Mouse (Mus musculus): ENCODE results near the gene Dnm2. TPM values are rescaled to one million over a fixed set of nuclear protein-coding genes. Genes with fewer than 3 reads are reported as not detected.
A peak's percentile ranks its signal among the peaks of the same experiment; 100 is the strongest.

The Dnm2 gene
- polyA plus RNA-seq, 1 experiment from 2014 or later, result 81.1 TPM

DNA sequence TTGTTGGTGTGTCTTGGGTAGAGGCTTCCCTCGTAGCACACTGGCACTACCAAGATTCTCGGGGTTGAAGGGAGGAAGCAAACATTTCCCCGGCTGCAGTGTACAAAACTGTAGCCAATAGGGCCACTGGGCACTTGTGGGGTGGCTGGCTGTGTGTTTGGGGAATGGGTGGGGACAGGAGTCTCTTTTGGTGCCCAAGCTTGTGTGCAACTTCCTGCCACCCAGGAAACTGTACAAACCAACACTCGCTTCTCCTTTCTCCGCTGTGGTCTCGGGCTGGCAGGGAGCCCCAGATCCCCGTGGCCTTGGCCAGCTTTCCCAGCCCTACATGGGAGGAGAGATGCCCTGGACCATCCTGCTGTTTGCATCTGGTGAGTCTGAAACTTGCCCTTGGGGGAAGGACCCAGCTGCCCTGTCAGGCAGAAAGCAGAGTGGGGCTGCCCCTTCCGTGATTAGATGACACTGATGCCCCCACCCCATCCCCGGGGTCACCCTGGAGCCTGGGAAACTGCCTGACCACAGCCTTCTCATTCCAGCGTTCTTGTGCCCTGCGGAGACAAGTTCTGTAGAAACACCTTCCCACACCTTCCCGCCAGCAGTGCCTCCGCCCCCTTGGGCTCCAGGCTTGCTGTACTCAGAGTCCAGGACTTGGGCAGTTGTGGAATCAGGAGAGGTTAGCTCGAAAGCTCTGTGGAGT, 101.4 kb downstream of the Dnm2 start, which contains the start of gene AB124611:
Gene AB124611 (plus strand): TSS at position 240 of the 697 bp plus-strand sequence.
- Histone ChIP-seq H3K4me3 (ENCODE audit: low read depth, low read length) (no peak within 1 kb of the TSS), H3K9me3 (ENCODE audit: low read length) (no peaks in the 10 kb centered on the region), H3K27me3 (replicated peaks; ENCODE audit: insufficient read depth, low read length) (no peaks in the 10 kb centered on the region), H3K4me2 (replicated peaks; ENCODE audit: low read depth, low read length) (0 out of 2 replicates have a peak within 1 kb of the TSS, but pooled peaks have one; percentile 1), H3K27ac (ENCODE audit: low read length) (no peak within 1 kb of the TSS), H3K4me1 (ENCODE audit: insufficient read depth, low read depth, low read length) (no peaks in the 10 kb centered on the region), H3K36me3 (ENCODE audit: insufficient read depth, low read length) (no peaks in the 10 kb centered on the region), H3K9ac (replicated peaks; ENCODE audit: low read depth) (no peak within 1 kb of the TSS)
- TF ChIP-seq CTCF (IDR thresholded peaks at IDR 0.05) (no peak), EP300 (IDR thresholded peaks at IDR 0.05) (no peak)
- ATAC-seq (peak; percentile 28), DNase-seq (ENCODE audit: low spot score) (peak; percentile 39)
- 40% methylated on average over 14 of the region's 14 CpGs for WGBS

DNA sequence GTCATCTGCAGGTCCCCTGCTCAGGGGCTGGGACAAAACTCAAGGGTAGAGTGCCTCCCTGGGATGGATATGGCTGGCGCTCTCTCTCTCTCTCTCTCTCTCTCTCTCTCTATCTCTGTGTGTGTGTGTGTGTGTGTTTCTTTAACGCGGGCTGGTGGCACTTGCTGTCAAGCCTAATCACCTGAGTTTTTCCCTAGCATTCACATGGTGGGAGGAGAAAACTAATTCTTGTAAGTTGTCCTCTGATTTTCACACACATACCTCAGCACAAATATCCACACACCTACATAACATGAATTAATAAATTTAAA, 101.9 kb downstream of the Dnm2 start:
- 61% methylated on average over 3 of the region's 3 CpGs for WGBS
- H3K27ac ChIP-seq (ENCODE audit: low read length), result no peak overlapping the region
- H3K4me3 ChIP-seq (ENCODE audit: low read depth, low read length), result no peak overlapping the region
- no peaks in the 10 kb centered on the region for H3K9me3 ChIP-seq (ENCODE audit: low read length)
- H3K36me3 ChIP-seq (ENCODE audit: insufficient read depth, low read length), result no peaks in the 10 kb centered on the region
- ATAC-seq (no peak), DNase-seq (ENCODE audit: low spot score) (no peak)
- H3K4me2 ChIP-seq (replicated peaks; ENCODE audit: low read depth, low read length), result 0 out of 2 replicates have a peak overlapping the region, but pooled peaks have one; percentile 1
- no peaks in the 10 kb centered on the region for H3K27me3 ChIP-seq (replicated peaks; ENCODE audit: insufficient read depth, low read length)
- no peak for TF ChIP-seq EP300 (IDR thresholded peaks at IDR 0.05)
- no peak for TF ChIP-seq CTCF (IDR thresholded peaks at IDR 0.05)
- no peak overlapping the region for H3K9ac ChIP-seq (replicated peaks; ENCODE audit: low read depth)
- H3K4me1 ChIP-seq (ENCODE audit: insufficient read depth, low read depth, low read length), result no peaks in the 10 kb centered on the region

DNA sequence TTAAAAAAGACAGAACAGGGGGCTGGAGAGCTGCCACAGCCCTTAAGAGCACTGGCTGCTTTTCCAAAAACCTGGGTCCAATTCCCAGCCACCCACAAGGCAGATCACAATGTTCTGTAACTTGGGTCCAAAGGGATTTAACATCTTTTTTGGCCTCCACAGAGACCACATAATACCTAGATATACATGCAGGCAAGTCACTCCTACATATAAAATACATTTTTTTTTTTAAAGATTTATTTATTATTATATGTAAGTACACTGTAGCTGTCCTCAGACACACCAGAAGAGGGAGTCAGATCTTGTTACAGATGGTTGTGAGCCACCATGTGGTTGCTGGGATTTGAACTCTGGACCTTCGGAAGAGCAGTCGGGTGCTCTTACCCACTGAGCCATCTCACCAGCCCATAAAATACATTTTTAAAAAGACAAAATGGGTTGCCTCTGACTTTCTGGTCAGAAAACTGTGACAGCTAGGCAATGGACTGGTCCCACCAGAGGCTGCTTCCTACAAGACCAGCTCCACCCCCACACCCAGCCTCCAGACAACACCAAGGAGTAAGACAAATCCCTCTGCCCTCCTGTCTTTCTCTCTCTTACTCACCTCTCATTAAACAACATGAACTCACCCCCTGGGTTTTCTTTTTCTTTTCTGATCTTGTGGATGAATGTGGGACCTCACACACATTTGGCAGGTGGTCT, 102.5 kb downstream of the Dnm2 start:
- H3K27me3 ChIP-seq (replicated peaks; ENCODE audit: insufficient read depth, low read length), result no peaks in the 10 kb centered on the region
- H3K27ac ChIP-seq (ENCODE audit: low read length), result no peak overlapping the region
- no peaks in the 10 kb centered on the region for H3K36me3 ChIP-seq (ENCODE audit: insufficient read depth, low read length)
- TF ChIP-seq CTCF (IDR thresholded peaks at IDR 0.05) (no peak), EP300 (IDR thresholded peaks at IDR 0.05) (no peak)
- no peaks in the 10 kb centered on the region for H3K9me3 ChIP-seq (ENCODE audit: low read length)
- H3K9ac ChIP-seq (replicated peaks; ENCODE audit: low read depth), result no peak overlapping the region
- WGBS, result 90% methylated on average over 2 of the region's 2 CpGs
- no peaks in the 10 kb centered on the region for H3K4me1 ChIP-seq (ENCODE audit: insufficient read depth, low read depth, low read length)
- no peak overlapping the region for H3K4me2 ChIP-seq (replicated peaks; ENCODE audit: low read depth, low read length)
- H3K4me3 ChIP-seq (ENCODE audit: low read depth, low read length), result no peak overlapping the region
- no peak for DNase-seq (ENCODE audit: low spot score)
- ATAC-seq, result no peak

- ATAC-seq, result no peak; the same call in 1 of the 2 replicates
- Histone ChIP-seq H3K36me3 (ENCODE audit: insufficient read depth, low read length) (no peaks in the 10 kb centered on the region), H3K27me3 (replicated peaks; ENCODE audit: insufficient read depth, low read length) (no peaks in the 10 kb centered on the region), H3K4me2 (replicated peaks; ENCODE audit: low read depth, low read length) (no peak overlapping the region), H3K9me3 (ENCODE audit: low read length) (no peaks in the 10 kb centered on the region), H3K27ac (ENCODE audit: low read length) (no peak overlapping the region), H3K9ac (replicated peaks; ENCODE audit: low read depth) (no peak overlapping the region), H3K4me1 (ENCODE audit: insufficient read depth, low read depth, low read length) (no peaks in the 10 kb centered on the region), H3K4me3 (ENCODE audit: low read depth, low read length) (no peak overlapping the region)
- TF ChIP-seq CTCF (IDR thresholded peaks at IDR 0.05) (no peak), EP300 (IDR thresholded peaks at IDR 0.05) (no peak)
- DNase-seq (ENCODE audit: low spot score), result peak; percentile 19
- WGBS, result 55% methylated on average over 1 of the region's 1 CpGs
These were observed 103.2 kb downstream of the Dnm2 start for GRCm38 (mm10) chr9:21527917-21528324.

DNA sequence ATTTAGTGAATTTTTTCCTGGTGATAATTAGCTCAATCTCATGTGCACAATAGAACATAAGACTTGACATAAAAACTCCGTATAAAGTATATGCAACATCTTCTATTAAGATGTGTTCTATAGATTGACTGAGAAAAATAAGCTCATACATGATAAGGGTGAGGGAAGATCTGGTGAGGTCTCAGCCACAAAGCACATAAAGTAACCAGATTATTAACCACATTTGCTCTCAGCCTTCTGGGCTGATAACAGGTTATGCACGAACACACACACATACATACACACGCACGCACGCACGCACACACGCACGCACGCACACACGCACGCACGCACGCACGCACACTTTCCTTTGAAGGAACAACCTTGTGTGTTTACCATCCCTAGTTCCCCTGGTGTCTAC, 111.8 kb downstream of the Dnm2 start:
- H3K27ac ChIP-seq (ENCODE audit: low read length), result no peak overlapping the region
- H3K4me2 ChIP-seq (replicated peaks; ENCODE audit: low read depth, low read length), result no peak overlapping the region

DNA sequence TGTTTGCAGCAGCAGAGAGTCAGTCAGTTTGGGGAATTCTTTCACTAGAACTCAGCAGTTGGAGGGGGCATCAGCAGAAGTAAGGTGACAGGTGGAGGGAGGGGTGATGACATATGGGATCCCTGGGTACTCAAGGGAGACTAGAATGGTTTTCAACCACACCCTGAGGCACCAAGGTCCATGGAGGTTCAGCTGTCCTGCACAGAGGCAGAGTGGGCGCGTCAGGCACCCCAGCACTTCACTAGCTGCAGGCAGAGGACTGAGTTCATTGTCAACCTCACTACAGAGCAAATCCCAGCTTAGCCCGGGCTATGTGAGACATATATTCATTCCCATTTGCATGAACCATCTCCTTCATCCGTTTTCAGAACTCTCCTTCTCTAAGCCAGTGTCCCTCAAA, 112.3 kb downstream of the Dnm2 start:
- Histone ChIP-seq H3K27me3 (replicated peaks; ENCODE audit: insufficient read depth, low read length) (no peaks in the 10 kb centered on the region), H3K4me3 (ENCODE audit: low read depth, low read length) (no peak overlapping the region), H3K27ac (ENCODE audit: low read length) (no peak overlapping the region), H3K4me1 (ENCODE audit: insufficient read depth, low read depth, low read length) (no peaks in the 10 kb centered on the region), H3K9ac (replicated peaks; ENCODE audit: low read depth) (no peak overlapping the region), H3K4me2 (replicated peaks; ENCODE audit: low read depth, low read length) (no peak overlapping the region), H3K9me3 (ENCODE audit: low read length) (no peaks in the 10 kb centered on the region), H3K36me3 (ENCODE audit: insufficient read depth, low read length) (no peaks in the 10 kb centered on the region)
- TF ChIP-seq EP300 (IDR thresholded peaks at IDR 0.05) (no peak), CTCF (IDR thresholded peaks at IDR 0.05) (no peak)
- WGBS, result 70% methylated on average over 4 of the region's 4 CpGs
- no peak for ATAC-seq
- no peak for DNase-seq (ENCODE audit: low spot score)

More for the DNA sequence above, 111.8 kb downstream of the Dnm2 start:
- H3K9me3 ChIP-seq (ENCODE audit: low read length), result no peaks in the 10 kb centered on the region
- H3K4me3 ChIP-seq (ENCODE audit: low read depth, low read length), result no peak overlapping the region
- no peak for DNase-seq (ENCODE audit: low spot score)
- no peaks in the 10 kb centered on the region for H3K36me3 ChIP-seq (ENCODE audit: insufficient read depth, low read length)
- WGBS, result 87% methylated on average over 14 of the region's 14 CpGs
- no peaks in the 10 kb centered on the region for H3K27me3 ChIP-seq (replicated peaks; ENCODE audit: insufficient read depth, low read length)
- H3K4me1 ChIP-seq (ENCODE audit: insufficient read depth, low read depth, low read length), result no peaks in the 10 kb centered on the region
- no peak overlapping the region for H3K9ac ChIP-seq (replicated peaks; ENCODE audit: low read depth)
- no peak for TF ChIP-seq CTCF (IDR thresholded peaks at IDR 0.05)
- no peak for TF ChIP-seq EP300 (IDR thresholded peaks at IDR 0.05)
- ATAC-seq, result no peak

Measured in lung, postnatal 0 days (tissue).